Mouse (Mus musculus) neural tube, embryonic 11.5 days (tissue): ENCODE data around the gene Rbfox2. TPM values are rescaled to one million over a fixed set of nuclear protein-coding genes. Genes with fewer than 3 reads are reported as not detected.

Experiments
- ATAC-seq: fragments of 200-750 bp; cut with Nextera tagmentation; 2 replicates; pipeline ENCODE4 v1.8.0; 2017; ENCODE audit warnings: moderate number of reproducible peaks, mild to moderate bottlenecking, moderate TSS enrichment, moderate library complexity; ENCODE audit not compliant: insufficient read depth, low FRiP score, low TSS enrichment
- DNase-seq: peaks from one replicate; pipeline ENCODE4 v3.0.0-alpha.2; 2015; ENCODE audit warnings: low spot score
- H3K27ac ChIP-seq: fragments of 300-500 bp; sonication (generic); 2 replicates; pipeline ENCODE4 v1.5.1; 2014; ENCODE audit warnings: low read depth, mild to moderate bottlenecking, low read length
- H3K27me3 ChIP-seq: fragments of 300-500 bp; sonication (generic); 2 replicates; pipeline ENCODE4 v1.6.1; 2014; ENCODE audit warnings: mild to moderate bottlenecking, low read length, mixed read lengths; ENCODE audit not compliant: control insufficient read depth, insufficient read depth
- H3K36me3 ChIP-seq: fragments of 300-500 bp; sonication (generic); 2 replicates; pipeline ENCODE4 v1.6.1; 2014; ENCODE audit warnings: mild to moderate bottlenecking, low read length, moderate library complexity, mixed read lengths; ENCODE audit not compliant: control insufficient read depth, insufficient read depth
- H3K4me1 ChIP-seq: fragments of 300-500 bp; sonication (generic); 2 replicates; pipeline ENCODE4 v1.6.1; 2014; ENCODE audit warnings: low read length, mixed read lengths; ENCODE audit not compliant: control insufficient read depth, insufficient read depth
- H3K4me2 ChIP-seq: fragments of 300-500 bp; sonication (generic); 2 replicates; pipeline ENCODE4 v1.6.1; 2014; ENCODE audit warnings: low read depth, mild to moderate bottlenecking, moderate library complexity
- H3K4me3 ChIP-seq: fragments of 300-500 bp; sonication (generic); 2 replicates; pipeline ENCODE4 v1.5.1; 2014; ENCODE audit warnings: low read depth, low read length
- H3K9ac ChIP-seq: fragments of 300-500 bp; sonication (generic); 2 replicates; pipeline ENCODE4 v1.6.1; 2014; ENCODE audit warnings: mild to moderate bottlenecking, low read length
- H3K9me3 ChIP-seq: fragments of 300-500 bp; sonication (generic); 2 replicates; pipeline ENCODE4 v1.6.1; 2016; ENCODE audit warnings: low read length; ENCODE audit not compliant: control insufficient read depth
- WGBS: fragments of 180-500 bp; shearing (Covaris S2); extraction: QIAGEN DNeasy Blood & Tissue Kit; methylation state at CpG from one replicate; pipeline ENCODE4 v1.1.7; 2014; 5-methylcytosine and 5-hydroxymethylcytosine counted together
- polyA plus RNA-seq: library from polyadenylated mRNA; unstranded; fragments of >200 nt; fragmentation: Nextera tagmentation; extraction: Ambion mirVana; gene quantifications from 2 replicates; pipeline ENCODE4 v1.2.1, GENCODE M21; 2014

Rbfox2 gene
- polyA plus RNA-seq, 1 experiment from 2014 or later = 123 TPM

DNA sequence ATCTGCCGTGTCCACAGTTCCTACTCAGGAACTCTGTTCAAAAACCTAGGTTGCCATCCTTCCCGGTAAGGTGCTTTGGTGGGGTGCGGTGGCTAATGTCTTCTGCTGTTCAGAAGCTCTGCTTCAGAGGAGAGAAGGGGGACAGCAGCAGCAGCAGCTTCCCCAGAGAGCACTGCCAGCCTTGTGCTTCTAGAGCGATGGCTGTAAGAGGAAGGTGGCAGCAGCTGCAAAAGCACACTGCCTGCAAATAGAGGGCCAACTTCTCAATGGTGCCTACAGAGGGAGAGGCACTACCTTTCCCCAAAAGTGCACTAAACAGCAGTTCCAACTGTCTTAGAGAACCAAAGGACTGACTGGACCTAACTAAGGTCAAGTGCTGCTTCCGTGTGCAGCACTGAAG is 168.5 kb downstream of the Rbfox2 start:
- Histone ChIP-seq H3K9me3 (no peaks in the 10 kb centered on the region), H3K27ac (no peak overlapping the region), H3K4me1 (no peaks in the 10 kb centered on the region; the same call in 1 of the 2 replicates), H3K4me2 (no peak overlapping the region), H3K9ac (no peak overlapping the region), H3K4me3 (no peak overlapping the region), H3K36me3 (peaks cover 4% of the 10 kb centered on the region; the same call in 1 of the 2 replicates), H3K27me3 (no peaks in the 10 kb centered on the region)
- 82% methylated on average over 5 of the region's 5 CpGs for WGBS
- DNase-seq = no peak
- no peak for ATAC-seq

DNA sequence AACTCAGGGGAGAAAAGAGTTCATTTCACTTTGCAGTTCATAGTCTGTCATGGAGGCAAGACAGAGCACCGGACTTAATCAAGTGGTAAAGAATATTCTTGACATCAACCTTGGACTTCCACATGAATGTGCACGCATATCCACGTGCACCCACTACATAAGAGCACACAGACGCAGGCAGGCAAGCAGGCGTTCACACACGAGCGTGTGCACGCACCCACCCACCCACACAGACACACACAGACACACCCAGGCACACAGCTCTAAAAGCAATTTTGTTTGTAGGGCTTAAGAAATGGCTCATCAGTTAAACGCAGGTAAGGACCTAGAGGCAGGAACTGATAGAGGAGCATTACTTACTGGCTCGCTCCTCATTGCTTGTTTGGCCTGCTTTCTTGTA is 172.3 kb downstream of the Rbfox2 start:
- H3K9ac ChIP-seq = no peak overlapping the region
- no peak overlapping the region for H3K4me2 ChIP-seq
- H3K27ac ChIP-seq = no peak overlapping the region
- no peaks in the 10 kb centered on the region for H3K9me3 ChIP-seq
- H3K36me3 ChIP-seq = peaks cover 7% of the 10 kb centered on the region
- no peaks in the 10 kb centered on the region for H3K4me1 ChIP-seq
- H3K4me3 ChIP-seq = no peak overlapping the region
- ATAC-seq (no peak), DNase-seq (no peak)
- 97% methylated on average over 10 of the region's 10 CpGs for WGBS
- no peaks in the 10 kb centered on the region for H3K27me3 ChIP-seq

DNA sequence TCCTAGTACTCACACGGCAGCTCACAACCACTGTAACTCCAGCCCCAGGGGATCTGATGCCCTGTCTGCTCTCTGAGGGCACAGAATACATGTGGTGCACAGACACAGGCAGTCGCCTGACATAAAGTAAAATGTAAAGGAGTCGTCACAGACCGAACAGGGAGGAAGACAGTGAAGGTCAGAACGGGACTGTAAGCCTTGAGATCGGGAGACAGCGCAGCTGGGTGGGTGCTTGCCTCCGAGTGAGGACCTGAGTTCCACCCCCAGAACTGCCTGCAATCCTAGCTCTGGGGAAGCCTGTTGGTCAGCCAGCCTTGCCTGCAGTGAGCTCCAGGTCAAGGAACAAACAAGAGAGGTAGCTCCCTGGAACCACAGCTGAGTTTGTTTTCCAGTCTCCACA is 177.7 kb downstream of the Rbfox2 start:
- Histone ChIP-seq H3K4me1 (no peaks in the 10 kb centered on the region), H3K27ac (no peak overlapping the region), H3K4me2 (no peak overlapping the region), H3K9ac (no peak overlapping the region), H3K9me3 (no peaks in the 10 kb centered on the region), H3K4me3 (no peak overlapping the region), H3K27me3 (no peaks in the 10 kb centered on the region), H3K36me3 (peaks cover 2% of the 10 kb centered on the region; the same call in 1 of the 2 replicates)
- no peak for ATAC-seq
- no peak for DNase-seq
- WGBS = 71% methylated on average over 8 of the region's 8 CpGs

DNA sequence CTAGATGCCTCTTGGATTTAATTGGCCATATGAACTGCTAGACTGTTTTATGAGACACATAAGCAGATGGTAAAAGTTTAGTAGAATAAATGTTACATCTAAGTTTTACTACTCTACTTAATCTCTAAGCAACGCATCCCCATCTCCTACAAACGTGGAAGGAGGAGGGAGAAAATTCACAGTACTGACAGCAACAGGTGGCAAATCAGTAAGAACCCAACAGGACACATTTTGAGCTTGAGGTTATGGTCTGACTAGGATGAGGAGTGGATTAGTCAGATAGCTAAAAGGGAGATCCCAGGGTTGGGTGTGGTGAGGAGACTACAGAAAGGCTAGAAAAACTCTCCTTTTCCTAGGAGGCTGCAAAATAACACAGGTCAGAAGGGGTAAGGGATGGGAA is 179.1 kb downstream of the Rbfox2 start:
- no peak overlapping the region for H3K4me3 ChIP-seq
- H3K27me3 ChIP-seq = no peaks in the 10 kb centered on the region
- DNase-seq = no peak
- 82% methylated on average over 2 of the region's 2 CpGs for WGBS
- H3K36me3 ChIP-seq = peaks cover 2% of the 10 kb centered on the region; the same call in 1 of the 2 replicates
- no peak for ATAC-seq
- no peak overlapping the region for H3K27ac ChIP-seq
- no peak overlapping the region for H3K4me2 ChIP-seq
- no peaks in the 10 kb centered on the region for H3K9me3 ChIP-seq
- no peak overlapping the region for H3K9ac ChIP-seq
- no peaks in the 10 kb centered on the region for H3K4me1 ChIP-seq

DNA sequence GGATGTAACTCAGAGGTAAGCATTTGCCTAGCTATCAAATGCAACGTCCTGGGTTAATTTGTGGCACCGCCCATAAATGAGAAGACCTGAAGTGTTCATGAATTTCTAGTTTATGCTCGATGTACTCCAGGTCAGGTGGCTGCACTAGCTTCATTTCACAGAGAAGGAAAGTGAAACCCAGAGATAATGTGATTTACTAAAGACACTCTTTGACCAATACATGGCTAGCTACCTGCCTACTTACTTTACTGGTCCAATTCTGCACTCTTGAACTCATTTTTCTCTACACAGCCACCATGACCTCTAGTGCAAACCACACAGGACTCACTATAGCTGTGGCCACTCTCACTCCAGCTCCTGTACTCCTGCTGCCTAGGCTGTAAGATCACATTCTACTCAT is 180.1 kb downstream of the Rbfox2 start:
- no peaks in the 10 kb centered on the region for H3K9me3 ChIP-seq
- H3K27ac ChIP-seq = no peak overlapping the region
- H3K4me2 ChIP-seq = no peak overlapping the region
- no peaks in the 10 kb centered on the region for H3K36me3 ChIP-seq
- no peak for ATAC-seq
- 97% methylated on average over 3 of the region's 3 CpGs for WGBS
- H3K4me3 ChIP-seq = no peak overlapping the region
- H3K9ac ChIP-seq = no peak overlapping the region
- no peaks in the 10 kb centered on the region for H3K27me3 ChIP-seq
- H3K4me1 ChIP-seq = no peaks in the 10 kb centered on the region
- DNase-seq = no peak

DNA sequence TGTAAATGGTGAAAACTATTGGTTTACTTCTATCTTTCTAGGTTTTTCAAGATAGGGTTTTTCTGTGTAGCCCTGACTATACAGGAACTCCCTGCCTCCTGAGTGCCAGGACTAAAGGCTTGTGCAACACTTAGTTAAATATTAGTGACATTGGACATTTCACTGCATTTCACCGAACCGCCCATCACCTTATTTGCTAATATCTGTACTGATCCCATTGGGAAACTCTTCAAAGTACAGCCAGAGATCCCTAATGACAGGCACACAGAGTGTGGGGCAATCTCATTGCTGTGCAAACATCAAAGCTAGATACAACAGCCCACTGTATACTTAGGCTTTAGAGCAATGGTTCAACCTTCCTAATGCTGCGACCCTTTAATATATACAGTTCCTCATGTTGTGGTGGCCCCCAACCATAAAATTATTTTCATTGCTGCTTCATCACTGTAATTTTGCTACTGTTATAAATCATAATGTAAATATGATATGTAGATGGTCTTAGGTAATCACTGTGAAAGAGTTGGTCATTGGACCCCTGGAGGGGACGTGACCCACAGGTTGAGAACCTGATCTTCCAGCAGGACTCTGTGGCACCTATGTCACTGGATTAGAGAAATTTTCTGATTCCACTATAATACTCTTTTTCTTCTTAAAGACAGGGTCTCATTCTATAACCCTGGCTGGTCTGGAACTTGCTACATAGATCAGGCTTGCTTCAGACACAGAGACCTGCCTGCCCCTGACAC is 182.3 kb downstream of the Rbfox2 start:
- Histone ChIP-seq H3K27me3 (no peaks in the 10 kb centered on the region), H3K4me3 (no peak overlapping the region), H3K4me1 (no peaks in the 10 kb centered on the region), H3K36me3 (no peaks in the 10 kb centered on the region), H3K27ac (no peak overlapping the region), H3K9me3 (no peaks in the 10 kb centered on the region), H3K4me2 (no peak overlapping the region), H3K9ac (no peak overlapping the region)
- WGBS = 96% methylated on average over 4 of the region's 4 CpGs
- ATAC-seq (no peak), DNase-seq (no peak)

DNA sequence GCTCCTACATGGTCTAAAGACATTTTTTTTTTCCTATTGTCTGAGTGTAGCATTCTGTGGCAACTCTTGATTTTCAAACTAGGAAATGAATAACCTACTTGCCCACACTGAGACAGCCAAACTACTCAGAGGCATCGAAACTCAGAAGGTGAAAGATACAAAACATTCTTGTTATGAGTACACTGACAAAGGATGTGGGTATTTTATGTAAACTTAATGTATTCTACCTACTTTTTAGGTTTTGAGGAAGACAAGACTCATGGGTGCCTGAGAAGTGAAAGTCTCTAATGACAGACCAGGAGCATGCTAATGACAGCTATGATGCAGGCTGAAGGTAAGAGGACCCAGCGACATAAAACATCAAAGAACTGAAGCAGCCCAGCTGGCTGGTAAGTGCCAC is 184.0 kb downstream of the Rbfox2 start:
- Histone ChIP-seq H3K4me1 (no peaks in the 10 kb centered on the region), H3K27ac (no peak overlapping the region), H3K27me3 (no peaks in the 10 kb centered on the region), H3K4me2 (no peak overlapping the region), H3K9me3 (no peaks in the 10 kb centered on the region), H3K36me3 (no peaks in the 10 kb centered on the region), H3K4me3 (no peak overlapping the region), H3K9ac (no peak overlapping the region)
- 76% methylated on average over 2 of the region's 2 CpGs for WGBS
- DNase-seq (no peak), ATAC-seq (no peak)

DNA sequence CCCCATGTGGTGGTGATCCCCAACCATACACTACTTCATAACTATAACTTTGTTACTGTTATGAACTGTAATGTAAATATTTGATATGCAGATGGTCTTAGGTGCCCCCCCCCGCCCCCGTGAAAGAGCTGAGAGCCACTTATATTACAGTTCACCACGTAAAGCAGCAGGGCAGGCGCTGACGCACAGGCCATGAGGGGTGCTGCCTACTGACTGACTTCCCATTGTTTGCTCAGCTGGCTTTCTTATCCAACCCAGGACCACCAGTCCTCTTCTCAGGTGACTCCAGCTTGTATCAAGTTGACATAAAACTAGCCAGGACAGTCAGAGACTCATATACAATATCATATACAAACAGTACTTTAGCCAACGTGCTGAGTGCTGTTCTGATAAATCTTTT is 184.6 kb downstream of the Rbfox2 start:
- Histone ChIP-seq H3K4me2 (no peak overlapping the region), H3K9ac (no peak overlapping the region), H3K9me3 (no peaks in the 10 kb centered on the region), H3K4me3 (no peak overlapping the region), H3K4me1 (no peaks in the 10 kb centered on the region), H3K27ac (no peak overlapping the region), H3K27me3 (no peaks in the 10 kb centered on the region), H3K36me3 (no peaks in the 10 kb centered on the region)
- WGBS = 62% methylated on average over 6 of the region's 6 CpGs
- DNase-seq (no peak), ATAC-seq (no peak)

DNA sequence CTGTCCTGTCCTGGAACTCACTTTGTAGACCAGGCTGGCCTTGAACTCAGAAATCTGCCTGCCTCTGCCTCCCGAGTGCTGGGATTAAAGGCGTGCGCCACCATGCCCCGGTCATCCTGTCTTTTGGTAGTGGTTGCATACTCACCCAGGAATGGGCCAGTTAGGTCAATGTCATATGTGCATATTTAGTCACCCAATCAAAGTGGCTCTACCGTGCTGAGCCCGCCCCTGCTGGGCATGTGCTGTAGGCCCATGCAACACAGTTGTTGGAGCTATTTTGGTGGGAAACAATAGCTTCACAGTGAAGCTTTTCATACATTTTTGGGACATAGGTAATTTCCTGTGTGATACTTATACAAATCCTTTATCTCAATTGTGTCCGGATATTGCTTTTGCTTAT is 187.1 kb downstream of the Rbfox2 start:
- Histone ChIP-seq H3K9ac (no peak overlapping the region), H3K4me3 (no peak overlapping the region), H3K27me3 (no peaks in the 10 kb centered on the region), H3K27ac (no peak overlapping the region), H3K9me3 (no peaks in the 10 kb centered on the region), H3K36me3 (no peaks in the 10 kb centered on the region; the same call in 1 of the 2 replicates), H3K4me1 (no peaks in the 10 kb centered on the region), H3K4me2 (no peak overlapping the region)
- WGBS = 96% methylated on average over 7 of the region's 7 CpGs
- DNase-seq = no peak
- no peak for ATAC-seq
